Mouse (Mus musculus): Measurements from ENCODE around the gene Katnal1. TPM values are rescaled to one million over a fixed set of nuclear protein-coding genes. Genes with fewer than 3 reads are reported as not detected.
A peak's percentile ranks its signal among the peaks of the same experiment; 100 is the strongest.

Gene Katnal1
- polyA plus RNA-seq, 1 experiment: 5.6 TPM

DNA sequence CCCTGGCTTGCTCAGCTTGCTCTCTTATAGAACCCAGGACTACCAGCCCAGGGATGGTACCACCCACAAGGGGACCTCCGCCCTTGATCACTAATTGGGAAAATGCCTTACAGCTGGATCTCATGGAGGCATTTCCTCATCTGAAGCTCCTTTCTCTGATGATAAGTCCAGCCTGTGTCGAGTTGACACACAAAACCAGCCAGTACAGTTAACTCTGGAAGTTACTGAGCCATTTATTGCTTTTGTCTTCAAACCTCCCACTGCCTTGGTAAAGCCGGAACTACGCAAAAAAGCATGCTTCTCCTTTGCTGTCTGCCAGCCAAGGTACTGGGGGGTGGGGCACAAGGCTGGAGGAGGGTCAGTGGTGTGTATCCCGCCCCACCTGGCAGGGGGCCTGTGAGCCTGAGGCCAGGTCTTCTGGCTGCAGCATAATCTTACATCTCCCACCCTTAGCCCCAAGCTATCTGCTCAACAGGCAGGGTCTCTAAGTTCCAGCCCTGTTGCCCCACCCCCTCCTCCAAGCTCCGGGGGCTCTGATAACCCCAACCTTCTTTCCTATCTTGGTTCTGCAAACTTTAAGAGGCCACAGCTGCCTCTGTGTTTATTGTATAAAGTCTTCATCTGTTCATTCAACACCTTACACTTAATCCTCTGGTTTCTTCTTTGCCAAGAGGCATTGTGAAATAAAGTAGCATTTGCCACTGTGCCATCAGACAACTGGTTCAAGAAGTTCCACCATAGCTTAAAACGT is 6.1 kb upstream of the Katnal1 start:
- WGBS: 91% methylated on average over 7 of the region's 7 CpGs
- no peaks in the 10 kb centered on the region for H3K36me3 ChIP-seq (ENCODE audit: control insufficient read depth, insufficient read depth, low read length)
- DNase-seq: no peak
- H3K4me3 ChIP-seq (ENCODE audit: control insufficient read depth, insufficient read depth, low read length): no peak overlapping the region
- H3K27ac ChIP-seq (ENCODE audit: control insufficient read depth, insufficient read depth, low read length): no peak overlapping the region
- no peaks in the 10 kb centered on the region for H3K4me1 ChIP-seq (replicated peaks; ENCODE audit: control insufficient read depth, insufficient read depth, low read length)
- no peaks in the 10 kb centered on the region for H3K27me3 ChIP-seq (ENCODE audit: control insufficient read depth, insufficient read depth, low read length)
- TF ChIP-seq CTCF (IDR thresholded peaks at IDR 0.05; ENCODE audit: borderline replicate concordance, control insufficient read depth, extremely low read depth, insufficient read depth, low read length, poor library complexity): no peak
- TF ChIP-seq POLR2A (IDR thresholded peaks at IDR 0.05; ENCODE audit: control insufficient read depth, extremely low read depth, insufficient read depth, low read length, poor library complexity): no peak

DNA sequence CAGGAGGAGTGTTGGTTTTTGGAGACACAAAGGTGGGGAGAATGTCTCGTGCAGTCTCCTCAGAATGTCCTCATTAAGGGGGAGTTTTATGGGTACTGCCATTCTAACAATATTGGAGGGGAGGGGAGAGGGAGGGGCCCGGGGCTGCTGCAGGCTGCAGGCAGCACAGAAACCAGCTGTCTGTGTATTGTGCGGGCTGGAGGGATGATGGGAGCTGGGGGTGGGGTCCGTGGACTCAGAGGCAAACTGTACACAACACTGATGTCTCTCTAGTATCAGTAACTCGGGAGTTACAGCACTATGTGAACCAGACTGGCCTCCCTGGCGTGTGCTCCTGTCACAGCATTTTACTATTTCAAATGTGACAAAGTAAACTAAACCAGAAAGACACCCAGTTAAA is 5.3 kb upstream of the Katnal1 start:
- no peaks in the 10 kb centered on the region for H3K4me1 ChIP-seq (replicated peaks; ENCODE audit: control insufficient read depth, insufficient read depth, low read length)
- no peak overlapping the region for H3K4me3 ChIP-seq (ENCODE audit: control insufficient read depth, insufficient read depth, low read length)
- 90% methylated on average over 6 of the region's 6 CpGs for WGBS
- no peaks in the 10 kb centered on the region for H3K27me3 ChIP-seq (ENCODE audit: control insufficient read depth, insufficient read depth, low read length)
- TF ChIP-seq CTCF (IDR thresholded peaks at IDR 0.05; ENCODE audit: borderline replicate concordance, control insufficient read depth, extremely low read depth, insufficient read depth, low read length, poor library complexity): no peak
- TF ChIP-seq POLR2A (IDR thresholded peaks at IDR 0.05; ENCODE audit: control insufficient read depth, extremely low read depth, insufficient read depth, low read length, poor library complexity): no peak
- H3K27ac ChIP-seq (ENCODE audit: control insufficient read depth, insufficient read depth, low read length): no peak overlapping the region
- H3K36me3 ChIP-seq (ENCODE audit: control insufficient read depth, insufficient read depth, low read length): no peaks in the 10 kb centered on the region
- DNase-seq: no peak

DNA sequence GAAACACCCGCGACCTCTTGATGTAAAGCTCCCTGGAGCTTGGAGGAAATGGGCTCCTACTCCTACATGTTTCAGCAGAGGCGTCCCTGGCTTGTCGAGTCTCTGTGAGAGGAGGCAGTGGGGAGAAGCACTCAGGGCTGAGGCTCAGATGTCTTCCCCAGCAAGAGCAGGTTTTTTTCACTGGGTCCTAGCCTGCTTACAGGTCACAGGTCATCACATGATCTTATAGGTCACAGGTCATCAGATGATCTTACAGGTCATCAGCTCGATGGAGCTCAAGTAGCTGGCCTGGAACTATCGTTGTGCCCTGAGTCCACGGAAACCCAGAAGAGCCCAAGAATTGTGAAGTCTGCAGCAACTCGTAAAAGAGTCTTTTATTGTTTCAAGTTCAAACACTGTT is 4.6 kb upstream of the Katnal1 start:
- H3K27ac ChIP-seq (ENCODE audit: control insufficient read depth, insufficient read depth, low read length): no peak overlapping the region

DNA sequence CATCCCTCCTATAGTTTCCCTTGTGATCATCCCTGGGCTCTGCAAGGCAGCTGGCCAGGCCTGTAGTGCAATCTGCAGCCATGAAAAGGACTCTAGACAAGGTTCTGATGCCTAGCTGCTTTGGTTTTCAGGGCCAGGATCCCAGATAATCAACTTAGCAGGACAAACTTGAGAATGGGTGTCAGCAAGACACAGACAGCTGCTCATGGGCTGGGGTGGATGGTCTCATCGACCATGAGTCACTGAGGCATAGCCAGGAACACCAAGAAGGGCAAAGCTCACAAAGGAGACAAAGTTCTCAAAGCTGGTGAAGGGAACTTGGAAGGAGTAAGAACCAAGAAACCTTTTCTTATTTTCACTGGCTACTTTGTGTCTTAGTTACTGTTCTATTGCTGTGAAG is 2.2 kb upstream of the Katnal1 start:
- H3K27ac ChIP-seq (ENCODE audit: control insufficient read depth, insufficient read depth, low read length): no peak overlapping the region
- WGBS: 95% methylated on average over 1 of the region's 1 CpGs
- DNase-seq: no peak
- H3K36me3 ChIP-seq (ENCODE audit: control insufficient read depth, insufficient read depth, low read length): no peaks in the 10 kb centered on the region
- H3K4me3 ChIP-seq (ENCODE audit: control insufficient read depth, insufficient read depth, low read length): no peak overlapping the region
- H3K4me1 ChIP-seq (replicated peaks; ENCODE audit: control insufficient read depth, insufficient read depth, low read length): peaks cover 5% of the 10 kb centered on the region
- H3K27me3 ChIP-seq (ENCODE audit: control insufficient read depth, insufficient read depth, low read length): no peaks in the 10 kb centered on the region
- TF ChIP-seq CTCF (IDR thresholded peaks at IDR 0.05; ENCODE audit: borderline replicate concordance, control insufficient read depth, extremely low read depth, insufficient read depth, low read length, poor library complexity) (no peak), POLR2A (IDR thresholded peaks at IDR 0.05; ENCODE audit: control insufficient read depth, extremely low read depth, insufficient read depth, low read length, poor library complexity) (no peak)

More for the DNA sequence above, 4.6 kb upstream of the Katnal1 start:
- 85% methylated on average over 8 of the region's 8 CpGs for WGBS
- Histone ChIP-seq H3K36me3 (ENCODE audit: control insufficient read depth, insufficient read depth, low read length) (no peaks in the 10 kb centered on the region), H3K4me1 (replicated peaks; ENCODE audit: control insufficient read depth, insufficient read depth, low read length) (peaks cover 3% of the 10 kb centered on the region), H3K4me3 (ENCODE audit: control insufficient read depth, insufficient read depth, low read length) (no peak overlapping the region), H3K27me3 (ENCODE audit: control insufficient read depth, insufficient read depth, low read length) (no peaks in the 10 kb centered on the region)
- no peak for DNase-seq
- TF ChIP-seq CTCF (IDR thresholded peaks at IDR 0.05; ENCODE audit: borderline replicate concordance, control insufficient read depth, extremely low read depth, insufficient read depth, low read length, poor library complexity): no peak
- no peak for TF ChIP-seq POLR2A (IDR thresholded peaks at IDR 0.05; ENCODE audit: control insufficient read depth, extremely low read depth, insufficient read depth, low read length, poor library complexity)

DNA sequence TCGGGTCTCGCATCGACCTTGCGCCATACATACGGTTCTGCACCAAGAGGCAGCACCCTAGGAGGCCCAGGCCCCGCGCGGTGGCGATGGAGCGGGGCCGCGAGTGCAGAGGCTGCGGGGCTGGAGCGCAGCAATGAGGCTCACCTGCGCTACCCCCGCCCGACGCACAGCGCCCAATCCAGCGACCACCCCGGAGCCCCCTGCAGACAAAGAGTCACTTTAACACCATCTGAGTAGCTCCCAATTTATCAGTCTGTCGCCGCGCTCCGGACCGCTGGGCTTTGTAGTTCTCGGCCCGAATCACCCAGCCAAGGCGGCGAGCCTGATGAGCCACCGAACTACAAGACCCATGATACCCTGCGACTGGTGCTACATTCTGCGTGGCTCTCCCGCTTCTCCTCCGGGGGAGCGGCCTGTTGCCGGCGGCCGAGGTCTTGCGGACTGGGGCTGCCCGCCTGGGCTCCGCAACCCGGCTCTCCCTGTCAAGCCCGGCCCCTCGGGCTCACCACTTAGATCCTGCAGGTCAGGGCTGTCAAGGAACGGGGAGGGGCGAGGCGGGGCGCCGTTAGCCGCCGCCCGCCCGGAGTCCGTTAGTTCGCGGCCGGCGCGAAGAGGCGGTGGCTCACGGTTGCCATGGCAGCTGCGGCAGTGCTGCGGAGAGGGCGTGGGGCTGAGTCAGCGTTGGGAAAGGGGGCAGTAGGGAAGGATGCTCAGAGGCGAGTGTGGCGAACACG is 571 bp downstream of the Katnal1 start:
- Histone ChIP-seq H3K27me3 (ENCODE audit: control insufficient read depth, insufficient read depth, low read length) (no peaks in the 10 kb centered on the region), H3K27ac (ENCODE audit: control insufficient read depth, insufficient read depth, low read length) (no peak overlapping the region), H3K4me1 (replicated peaks; ENCODE audit: control insufficient read depth, insufficient read depth, low read length) (peaks cover 5% of the 10 kb centered on the region), H3K4me3 (ENCODE audit: control insufficient read depth, insufficient read depth, low read length) (peak overlapping the region; percentile 74), H3K36me3 (ENCODE audit: control insufficient read depth, insufficient read depth, low read length) (no peaks in the 10 kb centered on the region)
- WGBS: under 1% methylated on average over 69 of the region's 69 CpGs
- TF ChIP-seq CTCF (IDR thresholded peaks at IDR 0.05; ENCODE audit: borderline replicate concordance, control insufficient read depth, extremely low read depth, insufficient read depth, low read length, poor library complexity) (peak; percentile 47; the same call in 1 of the 2 replicates), POLR2A (IDR thresholded peaks at IDR 0.05; ENCODE audit: control insufficient read depth, extremely low read depth, insufficient read depth, low read length, poor library complexity) (peak; percentile 49; the same call in 1 of the 2 replicates)
- DNase-seq: peak; percentile 90

DNA sequence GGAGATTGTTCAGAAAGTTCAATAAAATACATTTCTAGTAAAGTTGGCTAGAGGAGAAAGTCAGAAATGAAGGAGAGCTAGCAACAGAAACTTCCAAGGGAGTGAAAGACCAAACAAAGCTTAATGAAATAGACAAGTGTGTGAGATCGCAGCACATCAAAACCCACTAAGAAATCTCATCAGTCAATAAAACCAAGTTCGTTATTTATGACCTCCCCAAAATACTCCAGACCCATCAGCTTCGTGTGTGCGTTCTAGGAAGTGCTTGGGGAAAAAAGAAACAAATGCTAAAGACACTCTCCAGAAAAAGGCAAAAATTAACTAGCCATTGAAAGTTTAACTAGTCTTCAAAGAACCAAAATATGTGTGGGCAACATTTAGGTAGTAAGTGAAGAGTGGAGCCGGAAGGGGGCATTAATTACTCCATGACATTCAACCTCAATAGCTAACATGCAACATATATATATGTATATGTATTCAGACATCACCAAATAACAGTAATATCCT is 1.4 kb downstream of the Katnal1 start:
- WGBS: 55% methylated on average over 5 of the region's 5 CpGs
- DNase-seq: no peak
- Histone ChIP-seq H3K27me3 (ENCODE audit: control insufficient read depth, insufficient read depth, low read length) (no peaks in the 10 kb centered on the region), H3K36me3 (ENCODE audit: control insufficient read depth, insufficient read depth, low read length) (no peaks in the 10 kb centered on the region), H3K4me3 (ENCODE audit: control insufficient read depth, insufficient read depth, low read length) (no peak overlapping the region), H3K27ac (ENCODE audit: control insufficient read depth, insufficient read depth, low read length) (no peak overlapping the region), H3K4me1 (replicated peaks; ENCODE audit: control insufficient read depth, insufficient read depth, low read length) (peaks cover 5% of the 10 kb centered on the region)
- no peak for TF ChIP-seq POLR2A (IDR thresholded peaks at IDR 0.05; ENCODE audit: control insufficient read depth, extremely low read depth, insufficient read depth, low read length, poor library complexity)
